Mouse (Mus musculus) MEL (cell line): ENCODE measurements around the gene Irf4.

Experiments
- CTCF ChIP-seq, 3 experiments: IDR thresholded peaks in 2 of 3; conservative IDR thresholded peaks in 1 of 3; 2 replicates each; pipeline ENCODE4 v1.5.1; 2011 to 2012; ENCODE audit warnings: low read length in 3 of 3, low read depth in 2 of 3, mild to moderate bottlenecking in 2 of 3, improper control_type of control experiment in 1 of 3, inconsistent platforms in 1 of 3, mixed read lengths in 1 of 3, moderate library complexity in 1 of 3; ENCODE audit not compliant: control insufficient read depth in 1 of 3, insufficient read depth in 1 of 3, poor library complexity in 1 of 3, severe bottlenecking in 1 of 3
- EP300 ChIP-seq, 2 experiments: IDR thresholded peaks; 2 replicates each; pipeline ENCODE4 v1.6.1; 2011; ENCODE audit warnings: improper control_type of control experiment in 2 of 2, low read length in 2 of 2, low read depth in 1 of 2, mild to moderate bottlenecking in 1 of 2
- KAT2A ChIP-seq: conservative IDR thresholded peaks from 2 replicates; pipeline ENCODE4 v1.6.1; 2012; ENCODE audit warnings: low read depth, low read length, improper control_type of control experiment, inconsistent platforms
- MYC ChIP-seq: IDR thresholded peaks from 2 replicates; pipeline ENCODE4 v1.6.1; 2011; ENCODE audit warnings: low read depth, mild to moderate bottlenecking, low read length, improper control_type of control experiment, moderate library complexity
- POLR2A ChIP-seq, 2 experiments: IDR thresholded peaks; 2 replicates each; pipeline ENCODE4 v1.6.1; 2011 to 2012; ENCODE audit warnings: low read length in 2 of 2, mild to moderate bottlenecking in 2 of 2, control low read depth in 1 of 2, improper control_type of control experiment in 1 of 2, low read depth in 1 of 2, moderate library complexity in 1 of 2; ENCODE audit not compliant: control insufficient read depth in 1 of 2, insufficient read depth in 1 of 2, poor library complexity in 1 of 2
- UBTF ChIP-seq: IDR thresholded peaks from 2 replicates; pipeline ENCODE4 v1.6.1; 2012; ENCODE audit warnings: low read depth, mild to moderate bottlenecking, inconsistent platforms, low read length, improper control_type of control experiment, moderate library complexity, borderline replicate concordance; ENCODE audit not compliant: insufficient read depth
- ZMIZ1 ChIP-seq: IDR thresholded peaks from 2 replicates; pipeline ENCODE4 v1.6.1; 2012; ENCODE audit warnings: low read depth, mild to moderate bottlenecking, inconsistent platforms, low read length, improper control_type of control experiment, moderate library complexity

DNA sequence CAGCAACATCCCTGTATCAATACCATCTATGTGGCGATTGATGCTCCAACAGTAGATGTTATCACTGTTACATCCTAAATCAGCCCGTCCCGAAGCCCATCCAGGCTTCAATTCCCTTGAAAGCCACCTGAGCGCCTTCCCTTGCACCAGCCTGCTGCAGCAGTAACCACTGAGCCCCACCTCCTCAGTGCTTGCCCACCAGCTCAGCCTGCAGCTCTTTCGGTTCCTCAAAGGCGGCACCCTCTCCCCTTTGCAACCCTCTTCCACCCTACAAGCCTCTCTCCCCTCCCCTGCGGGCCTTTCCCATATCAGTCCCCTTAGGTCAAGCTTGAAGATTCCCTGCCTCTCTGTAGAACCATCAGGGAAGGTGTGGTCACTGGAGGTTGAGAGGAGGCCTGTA lies 20.9 kb upstream of the Irf4 start:
- no peak for TF ChIP-seq POLR2A (IDR thresholded peaks at IDR 0.05; ENCODE audit: control insufficient read depth in 1 of 2, insufficient read depth in 1 of 2, low read depth in 1 of 2, low read length in 2 of 2, poor library complexity in 1 of 2)
- TF ChIP-seq EP300 (IDR thresholded peaks at IDR 0.05; ENCODE audit: low read depth in 1 of 2, low read length in 2 of 2), result no peak
- no peak for TF ChIP-seq KAT2A
- TF ChIP-seq UBTF, result no peak
- TF ChIP-seq CTCF (IDR thresholded peaks at IDR 0.05 in 2 of 3, conservative IDR thresholded peaks at IDR 0.05 in 1 of 3; ENCODE audit: control insufficient read depth in 1 of 3, insufficient read depth in 1 of 3, low read depth in 2 of 3, low read length in 3 of 3, poor library complexity in 1 of 3, severe bottlenecking in 1 of 3), result no peak
- no peak for TF ChIP-seq MYC
- no peak for TF ChIP-seq ZMIZ1
